Mouse (Mus musculus) skeletal muscle tissue, adult 2 months (tissue): ENCODE results near the gene Notch1.

Experiments
- DNase-seq: peaks from one replicate; pipeline ENCODE4 v3.0.0-alpha.2; 2012; ENCODE audit warnings: low read depth, low spot score

The Notch1 gene

GRCm38 (mm10) chr2:26481724-26482495 lies 34.6 kb downstream of the Notch1 start:
- DNase-seq: no peak

GRCm38 (mm10) chr2:26480911-26481310 lies 35.6 kb downstream of the Notch1 start:
- no peak for DNase-seq

- no peak for DNase-seq
Measured at GRCm38 (mm10) chr2:26478685-26479205, 37.7 kb downstream of the Notch1 start.

GRCm38 (mm10) chr2:26477911-26478310 lies 38.6 kb downstream of the Notch1 start:
- DNase-seq: no peak

GRCm38 (mm10) chr2:26475505-26476430 lies 40.7 kb downstream of the Notch1 start:
- DNase-seq: no peak

- DNase-seq: peak; percentile 56
Measured at GRCm38 (mm10) chr2:26474789-26475504, 41.5 kb downstream of the Notch1 start.

- peak; percentile 30 for DNase-seq
Measured at GRCm38 (mm10) chr2:26472312-26473090, 44.0 kb downstream of the Notch1 start.

GRCm38 (mm10) chr2:26471652-26472285 lies 44.7 kb downstream of the Notch1 start:
- no peak for DNase-seq

GRCm38 (mm10) chr2:26470967-26471366 lies 45.5 kb downstream of the Notch1 start:
- DNase-seq: no peak

GRCm38 (mm10) chr2:26468376-26468775 lies 48.1 kb downstream of the Notch1 start:
- no peak for DNase-seq

- no peak for DNase-seq
Measured at GRCm38 (mm10) chr2:26463412-26463811, 53.1 kb downstream of the Notch1 start.

- no peak for DNase-seq
Measured at GRCm38 (mm10) chr2:26462980-26463379, 53.5 kb downstream of the Notch1 start.

GRCm38 (mm10) chr2:26461667-26462066 lies 54.8 kb downstream of the Notch1 start:
- DNase-seq: no peak

- DNase-seq: no peak
Measured at GRCm38 (mm10) chr2:26460837-26461236, 55.6 kb downstream of the Notch1 start.

- DNase-seq: no peak
Measured at GRCm38 (mm10) chr2:26460097-26460646, 56.3 kb downstream of the Notch1 start.

- DNase-seq: no peak
Measured at GRCm38 (mm10) chr2:26459478-26459877, 57.0 kb downstream of the Notch1 start.

- peak; percentile 45 for DNase-seq
Measured at GRCm38 (mm10) chr2:26458402-26459124, 57.9 kb downstream of the Notch1 start.

GRCm38 (mm10) chr2:26449121-26450060 lies 67.1 kb downstream of the Notch1 start:
- DNase-seq: peak; percentile 64
